Mouse (Mus musculus) cerebellum, postnatal 25 days (tissue): ENCODE measurements around the gene Vegfd.

Source experiments
- DNase-seq, 2 experiments: peaks; one replicate each; pipeline ENCODE4 v3.0.0; 2021; ENCODE audit warnings: mixed read lengths in 2 of 2

The Vegfd gene

DNA sequence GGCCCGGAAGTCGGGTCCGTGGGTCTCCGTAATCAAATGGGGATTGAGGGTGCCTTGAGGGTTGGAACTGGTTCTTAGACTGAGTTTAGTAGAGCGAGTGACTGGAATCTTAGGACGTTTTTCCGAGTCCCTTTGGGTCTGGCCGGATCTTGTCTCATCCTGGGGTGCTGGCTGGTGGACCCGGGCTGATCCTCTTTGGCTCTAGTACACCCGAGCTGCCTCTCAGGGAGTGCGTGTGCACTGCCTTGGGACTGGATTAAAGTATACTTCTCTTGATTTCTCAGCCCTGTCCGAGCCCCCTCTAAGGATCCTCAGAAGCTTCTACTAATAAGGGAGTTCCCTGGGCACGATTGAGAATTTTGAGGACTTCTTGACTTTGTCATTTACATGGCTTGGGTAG is 46.8 kb downstream of the Vegfd start:
- DNase-seq: no peak

DNA sequence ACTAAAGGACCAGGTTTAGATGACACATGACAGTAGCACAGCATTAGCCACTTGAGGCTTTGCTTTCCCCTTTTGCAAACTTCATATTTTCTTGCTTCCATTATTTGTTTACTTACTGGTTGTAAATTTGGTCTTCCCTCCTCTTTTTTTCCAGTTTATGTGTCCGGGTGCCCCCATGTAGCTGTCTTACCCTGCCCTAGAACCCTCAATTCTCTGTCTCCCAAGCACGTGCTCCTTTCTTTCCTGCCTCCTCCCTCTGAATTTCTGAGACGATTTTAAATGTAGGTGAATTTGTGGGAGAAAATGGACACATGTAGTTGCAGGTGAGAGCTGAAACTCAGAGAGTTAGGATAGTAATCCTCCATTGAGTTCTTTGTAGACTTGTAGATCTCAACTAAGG is 47.3 kb downstream of the Vegfd start:
- no peak for DNase-seq

DNA sequence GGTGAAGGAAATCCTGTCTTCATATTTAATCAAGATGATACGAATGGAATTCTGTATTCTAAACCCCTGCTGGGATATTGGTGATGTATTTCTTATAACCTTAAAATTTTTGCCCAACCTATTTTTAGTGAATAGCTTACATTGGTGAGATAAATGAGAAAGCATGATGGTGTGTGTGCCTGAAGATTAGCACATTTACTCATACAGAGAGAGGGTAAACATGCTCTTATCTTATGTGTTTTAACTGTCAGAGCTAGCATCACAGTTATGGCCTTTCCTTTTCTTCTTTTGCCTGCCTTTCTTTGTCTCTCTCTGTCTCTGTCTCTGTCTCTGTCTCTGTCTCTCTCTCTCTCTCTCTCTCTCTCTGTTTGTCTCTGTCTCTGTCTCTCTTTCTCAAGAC is 51.6 kb downstream of the Vegfd start:
- DNase-seq: no peak

DNA sequence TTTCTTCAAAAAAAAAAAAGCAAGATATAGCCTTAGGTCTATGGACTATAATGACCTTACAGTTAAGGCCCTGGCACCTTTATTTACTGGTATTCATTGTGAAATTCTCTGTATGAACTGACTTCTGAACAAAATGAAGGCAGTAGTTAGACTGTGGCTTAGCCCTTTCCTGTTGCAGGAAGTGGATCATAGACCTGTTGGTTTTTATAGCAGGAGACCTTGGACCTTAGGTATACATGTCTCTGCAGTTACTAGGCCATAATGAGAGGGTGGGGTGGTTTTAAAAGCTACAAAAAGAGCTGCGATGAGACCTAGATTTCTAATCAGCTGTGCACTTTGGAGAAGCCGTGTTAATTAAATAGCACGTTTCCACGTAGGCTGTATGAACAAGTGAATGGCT is 54.1 kb downstream of the Vegfd start:
- DNase-seq: no peak

DNA sequence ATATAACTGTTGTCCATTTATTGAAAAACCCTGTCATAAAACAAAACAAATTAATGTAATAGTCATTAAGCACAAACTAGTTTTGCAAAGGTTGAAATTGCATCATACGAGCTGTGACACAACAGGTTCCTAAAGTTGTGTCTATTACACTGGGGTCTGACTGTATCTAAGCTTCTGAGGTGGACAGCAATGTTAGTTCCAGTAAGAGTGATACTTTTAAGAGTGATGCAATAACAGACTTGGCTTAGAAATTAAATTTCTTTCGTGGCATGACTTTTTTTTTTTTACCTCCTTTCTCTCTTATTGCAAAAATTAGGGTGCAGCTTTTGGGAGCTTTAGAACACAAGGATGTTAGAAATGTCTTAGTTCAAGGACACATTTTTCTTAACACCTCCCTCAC is 55.0 kb downstream of the Vegfd start:
- DNase-seq: no peak

DNA sequence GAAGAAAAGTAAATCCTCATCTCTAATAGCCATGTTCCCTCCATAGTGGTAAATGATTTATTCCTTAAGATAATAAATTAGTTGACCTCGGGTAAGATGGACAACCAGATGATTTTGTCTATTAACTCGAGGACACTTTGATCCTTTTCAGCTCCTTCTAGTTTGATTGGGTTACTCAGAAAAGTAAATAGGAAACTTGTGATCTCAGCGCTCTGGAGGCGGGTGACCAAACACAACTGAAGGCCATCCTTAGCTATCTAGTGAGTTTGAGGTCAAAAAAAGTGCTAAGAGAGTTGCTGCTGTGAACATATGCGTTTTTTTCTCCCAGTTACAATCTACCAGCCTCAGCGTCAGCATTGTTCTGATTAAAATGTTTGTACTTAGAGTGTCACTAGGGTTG is 57.4 kb downstream of the Vegfd start:
- no peak for DNase-seq

DNA sequence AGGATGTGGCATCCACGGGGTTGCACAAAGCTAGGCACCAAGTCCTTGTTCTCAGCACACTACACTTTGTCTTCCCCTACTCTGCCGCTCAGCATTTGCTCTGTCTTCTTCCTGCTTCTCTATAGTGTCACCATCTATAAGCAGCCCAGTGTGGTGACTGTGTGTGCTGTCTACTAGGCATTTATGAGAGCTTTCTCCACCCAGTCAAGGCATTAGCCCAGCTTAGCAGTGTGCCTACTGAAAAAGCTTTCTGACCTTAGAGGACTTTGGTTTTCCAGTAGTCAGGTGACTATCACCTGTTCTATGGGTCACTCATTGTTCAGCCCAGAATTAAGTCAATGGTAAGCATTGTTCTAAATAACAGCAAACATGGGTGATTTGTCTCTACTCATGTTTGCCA is 58.0 kb downstream of the Vegfd start:
- no peak for DNase-seq

DNA sequence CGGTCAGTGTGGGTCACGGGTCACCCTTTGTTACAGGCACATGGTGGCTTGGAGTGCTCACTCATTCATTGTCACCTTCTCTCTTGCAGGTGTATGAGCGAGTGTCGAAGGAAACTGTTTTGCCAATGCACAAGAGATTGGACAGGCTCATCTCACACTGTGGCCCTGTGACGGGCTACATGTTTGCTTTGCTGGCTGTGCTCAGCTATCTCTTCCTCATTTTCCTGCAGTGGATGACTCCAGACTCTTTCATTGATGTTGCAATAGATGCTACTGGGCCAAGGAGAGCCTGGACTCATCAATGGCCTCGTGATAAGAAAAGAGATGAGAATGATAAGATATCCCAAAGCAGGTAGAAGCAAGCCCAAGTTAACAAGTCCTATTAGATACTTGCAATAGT is 58.4 kb downstream of the Vegfd start:
- DNase-seq: no peak

DNA sequence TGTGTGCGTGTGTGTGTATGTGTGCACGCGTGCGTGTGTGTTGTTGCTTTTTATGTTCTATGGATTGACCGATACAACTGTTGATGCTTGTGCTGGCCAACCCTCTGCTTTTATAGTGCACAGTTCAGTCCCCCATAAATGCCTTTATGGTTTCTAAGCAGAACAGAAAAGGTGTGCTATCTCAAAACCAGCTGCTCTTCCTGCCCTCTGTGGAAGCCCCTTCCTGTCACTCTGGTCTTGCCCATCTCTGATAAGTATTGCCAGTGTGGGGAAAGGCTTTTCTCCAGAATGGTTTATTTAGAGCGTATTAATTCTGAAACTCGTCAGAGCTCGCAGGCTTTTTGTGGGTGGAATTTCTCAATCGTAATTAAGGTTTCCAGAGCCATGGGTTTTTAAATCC is 59.5 kb downstream of the Vegfd start:
- DNase-seq: no peak

DNA sequence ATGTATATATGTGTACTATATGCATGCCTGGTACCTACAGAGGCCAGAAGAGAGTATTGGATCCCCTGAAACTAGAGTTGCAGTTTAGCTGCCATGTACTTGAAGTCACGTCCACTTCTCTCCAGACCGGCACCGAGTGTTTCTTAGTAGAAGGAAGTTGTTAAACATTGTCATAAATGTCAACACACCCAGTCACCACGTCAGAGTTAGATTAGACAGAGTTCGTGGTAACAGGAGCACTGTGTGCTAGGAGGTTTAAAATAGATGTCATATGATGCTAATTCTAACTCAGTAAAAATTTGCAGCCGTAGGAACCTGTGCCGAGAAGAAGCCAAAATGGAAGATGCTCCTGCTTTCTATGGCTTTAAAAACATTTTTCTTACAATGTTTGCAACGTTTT is 63.5 kb downstream of the Vegfd start, which contains the start of gene Asb11:
Gene Asb11 (plus strand): TSS at position 286 of the 400 bp plus-strand sequence.
- no peak for DNase-seq

DNA sequence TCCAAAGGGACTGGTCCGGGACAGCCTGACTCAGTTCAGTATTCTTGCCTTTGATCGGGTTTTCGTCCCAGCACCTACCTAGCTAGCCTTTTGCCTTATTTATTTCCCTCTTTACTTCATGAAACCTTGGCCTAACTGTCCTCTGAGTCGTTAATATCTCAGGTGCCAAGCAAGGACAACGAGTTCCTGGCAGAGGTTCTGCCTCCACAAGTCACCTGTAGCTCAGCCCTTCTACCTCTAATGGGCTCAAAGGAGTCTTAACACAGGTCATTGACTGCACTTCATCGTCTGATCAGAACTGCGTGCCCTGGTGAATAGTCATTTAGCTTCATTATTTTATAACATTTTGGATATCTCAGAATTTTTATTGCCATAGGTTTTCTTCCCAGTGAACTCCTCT is 66.3 kb downstream of the Vegfd start:
- DNase-seq: no peak

DNA sequence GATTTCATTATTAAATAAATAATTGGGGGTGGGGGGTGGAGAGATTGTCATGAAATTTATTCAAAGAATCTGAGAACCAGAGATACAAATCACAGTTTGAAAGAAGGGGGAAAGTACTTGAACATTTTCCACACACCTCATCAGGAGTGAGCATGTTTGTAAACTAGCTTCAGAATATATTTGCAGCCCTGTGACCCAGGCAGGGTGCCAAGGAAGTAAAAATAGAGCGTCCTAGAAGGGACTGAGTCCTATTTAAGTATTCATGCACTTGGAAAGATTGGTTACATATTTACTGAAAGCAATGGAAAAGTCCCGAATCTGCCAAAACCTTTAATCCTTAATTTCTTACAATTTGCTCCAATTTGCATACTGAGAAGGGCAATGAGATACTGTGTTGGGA is 67.0 kb downstream of the Vegfd start:
- DNase-seq: peak in 1 of 2 experiments; percentile 25

DNA sequence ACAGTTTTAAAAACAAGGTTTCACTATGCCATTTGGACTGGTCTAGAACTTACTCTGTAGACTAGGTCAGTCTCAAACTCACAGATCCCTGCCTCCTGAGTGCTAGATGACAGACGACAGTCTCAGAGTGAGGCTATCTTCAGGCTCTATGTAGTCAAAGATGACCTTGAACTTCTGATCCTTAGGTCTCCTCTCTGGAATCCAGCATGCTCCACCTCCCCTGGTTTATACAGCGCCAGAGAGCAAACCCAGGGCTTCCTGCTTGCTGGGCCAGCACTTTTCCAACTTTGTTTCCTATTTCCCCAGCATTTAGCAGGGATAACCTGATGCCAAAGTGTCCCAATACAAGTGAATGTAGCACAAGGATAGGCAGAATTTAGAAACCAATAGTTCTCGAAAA is 67.5 kb downstream of the Vegfd start:
- DNase-seq: no peak

DNA sequence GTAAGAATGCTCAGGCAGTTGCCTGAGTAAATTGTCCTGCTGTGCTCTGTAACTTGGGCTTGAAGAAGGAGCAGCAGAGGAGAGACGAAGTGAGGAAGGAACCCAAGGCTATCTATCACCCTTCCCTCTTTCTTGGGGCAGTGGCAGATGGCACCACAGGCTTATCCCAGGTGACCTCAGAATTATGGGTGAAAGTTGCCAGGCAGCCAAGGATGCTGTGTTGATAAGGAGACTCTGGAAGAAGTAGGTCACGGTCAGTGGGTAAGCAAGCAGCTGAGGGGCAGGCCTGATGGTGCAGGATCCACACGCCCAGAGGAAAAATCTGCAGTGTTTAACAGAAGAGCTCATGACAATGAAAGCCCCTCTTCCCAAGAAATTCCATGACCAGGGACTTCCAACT is 68.1 kb downstream of the Vegfd start:
- no peak for DNase-seq

DNA sequence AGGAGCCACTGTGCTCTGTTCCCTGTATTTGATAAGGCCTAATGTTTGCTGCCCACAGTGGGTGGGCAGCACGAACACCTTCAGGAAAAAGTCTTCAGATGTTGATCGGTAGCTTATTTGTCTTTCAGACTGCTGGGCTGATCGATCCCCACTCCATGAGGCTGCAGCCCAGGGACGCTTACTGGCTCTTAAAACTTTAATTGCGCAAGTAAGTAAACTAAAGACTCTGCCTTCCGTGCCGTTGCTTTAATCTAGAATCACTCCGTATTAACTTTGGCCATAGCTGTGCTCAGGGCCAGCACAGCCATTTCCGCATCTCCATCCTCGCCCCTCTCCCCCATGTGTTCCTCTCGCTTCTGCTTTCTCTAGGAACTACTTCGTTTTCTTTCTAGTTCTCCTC is 72.4 kb downstream of the Vegfd start:
- DNase-seq: no peak

DNA sequence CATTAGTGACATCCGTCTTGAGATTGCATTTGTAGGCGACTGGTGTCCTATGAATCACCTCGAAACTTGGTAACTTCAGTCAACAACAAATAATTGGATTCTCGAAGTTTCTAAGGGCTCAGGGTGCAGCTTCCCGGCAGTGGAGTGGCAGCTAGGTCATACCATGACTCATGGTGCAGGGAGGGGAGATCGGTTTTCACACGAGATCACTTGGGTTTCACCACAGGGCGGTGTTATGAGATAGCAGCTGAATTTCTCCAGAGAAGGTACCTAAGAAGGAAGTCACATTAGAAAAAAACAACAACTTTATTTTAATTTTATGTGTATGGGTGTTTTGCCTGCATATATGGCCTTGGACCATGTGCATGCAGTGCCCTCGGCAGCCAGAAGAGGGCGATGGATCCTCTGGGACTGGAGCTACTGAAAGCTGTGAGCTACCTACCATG is 73.0 kb downstream of the Vegfd start:
- DNase-seq: peak in 1 of 2 experiments; percentile 7

DNA sequence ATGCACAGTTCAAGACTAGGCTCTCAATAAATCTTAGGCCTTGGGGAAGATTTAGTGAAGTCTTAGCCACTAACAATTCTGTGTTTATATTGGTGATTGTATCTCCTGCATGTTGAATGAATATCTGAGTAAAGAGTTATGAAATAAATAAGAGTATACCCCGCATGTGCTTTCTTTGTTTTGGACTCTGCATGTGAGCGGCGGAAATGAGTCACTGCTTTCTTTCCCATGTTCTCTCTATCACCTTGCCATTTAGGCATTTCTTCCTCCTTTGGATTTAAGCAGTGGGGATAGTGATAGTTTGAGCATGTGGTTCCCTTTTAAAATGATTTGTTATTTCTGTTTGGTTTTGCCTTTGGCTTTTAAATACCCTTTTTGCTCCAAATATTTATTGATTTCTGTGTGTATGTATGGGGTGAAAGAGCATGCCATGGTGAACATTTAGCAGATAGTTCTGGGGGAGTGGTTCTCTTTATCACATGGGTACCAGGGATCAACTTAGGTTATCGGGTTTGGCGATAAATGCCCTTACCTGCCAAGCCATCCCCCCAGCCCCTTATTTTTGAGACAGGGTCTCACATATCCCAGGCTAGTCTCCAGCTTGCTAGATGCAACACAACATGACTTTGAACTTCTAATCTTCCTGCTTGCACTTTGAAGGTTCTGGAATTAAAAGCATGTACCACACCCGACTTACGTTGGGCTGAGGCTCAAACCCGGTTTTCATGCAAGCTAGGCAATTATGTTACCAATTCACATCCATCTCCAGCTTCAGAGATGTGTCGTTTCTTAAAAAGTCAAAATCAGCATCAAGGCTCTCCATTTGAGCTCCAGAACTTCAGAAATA is 73.9 kb downstream of the Vegfd start:
- DNase-seq: no peak

DNA sequence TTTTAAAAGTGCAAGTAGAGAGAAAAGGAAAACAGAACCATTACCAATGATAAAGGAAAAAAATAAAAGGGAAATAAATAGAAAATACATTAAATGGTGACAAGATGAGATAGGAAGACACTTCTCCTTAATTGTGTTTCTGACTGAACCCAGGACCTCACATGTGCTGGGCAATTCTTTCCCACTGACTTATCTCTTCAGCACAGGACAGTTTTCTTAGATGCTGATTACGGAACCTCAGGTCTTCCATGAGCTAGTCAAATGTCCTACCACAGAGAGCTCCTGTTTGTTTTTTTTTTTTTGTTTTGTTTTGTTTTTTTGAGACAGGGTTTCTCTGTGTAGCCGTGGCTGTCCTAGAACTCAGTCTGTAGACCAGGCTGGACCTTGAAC is 74.5 kb downstream of the Vegfd start:
- DNase-seq: no peak

DNA sequence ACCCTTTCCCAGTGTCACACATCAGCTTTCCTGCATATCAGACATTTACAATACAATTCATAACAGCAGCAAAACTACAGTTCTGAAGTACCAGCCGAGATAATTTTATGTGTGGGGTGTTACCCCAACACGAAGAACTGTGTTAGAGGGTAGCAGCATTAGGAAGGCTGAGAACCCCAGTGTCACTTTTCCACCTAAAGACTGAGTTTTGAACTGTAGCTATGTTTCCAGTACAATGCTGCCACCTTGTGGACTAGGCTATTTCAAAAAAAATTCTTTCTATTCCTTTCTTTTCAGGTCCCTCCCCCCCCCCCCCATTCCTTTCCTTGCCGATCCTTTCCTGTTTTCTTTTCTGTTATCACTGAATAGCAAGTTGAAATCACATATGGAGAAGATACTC is 76.0 kb downstream of the Vegfd start:
- DNase-seq: peak in 1 of 2 experiments; percentile 33
